Mouse (Mus musculus) CH12.LX (cell line): Measurements from ENCODE around the gene Cdh13.

ENCODE experiments used
- ZMIZ1 ChIP-seq: IDR thresholded peaks from 2 replicates; pipeline ENCODE4 v1.6.1; 2012; ENCODE audit warnings: low read depth, mild to moderate bottlenecking, inconsistent platforms, low read length, improper control_type of control experiment
- ZNF384 ChIP-seq: IDR thresholded peaks from 2 replicates; pipeline ENCODE4 v1.6.1; 2012; ENCODE audit warnings: low read depth, low read length, improper control_type of control experiment, inconsistent platforms

- TF ChIP-seq ZNF384, result no peak
- TF ChIP-seq ZMIZ1, result no peak
Measured at GRCm38 (mm10) chr8:119180626-119181025, 897.1 kb downstream of the Cdh13 start.
